Mouse (Mus musculus): ENCODE results near the gene Psg19.

DNA sequence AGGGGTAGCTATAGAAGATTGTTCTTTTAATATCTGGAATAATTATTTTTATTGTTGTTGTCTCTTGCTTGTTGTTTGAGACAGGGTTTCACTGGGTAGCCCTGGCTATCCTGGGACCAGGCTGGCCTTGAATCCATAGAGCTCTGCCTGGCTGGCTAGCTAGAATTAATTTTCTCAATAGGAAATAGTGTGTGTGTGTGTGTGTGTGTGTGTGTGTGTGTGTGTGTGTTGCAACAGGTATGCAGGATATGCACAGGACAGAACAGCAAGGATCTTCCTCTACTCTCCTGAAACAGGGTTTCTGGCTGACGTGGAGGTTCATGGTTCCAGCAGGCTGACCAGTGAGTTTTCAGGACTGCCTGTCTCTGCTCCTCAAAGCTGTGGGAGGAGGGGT lies 42.9 kb upstream of the Psg19 start:
- TF ChIP-seq EP300 (IDR thresholded peaks at IDR 0.05; ENCODE audit: insufficient read depth, low read depth, low read length): no peak
- TF ChIP-seq POLR2A (IDR thresholded peaks at IDR 0.05; ENCODE audit: insufficient read depth, low read depth, low read length): no peak
- no peak for TF ChIP-seq CTCF (IDR thresholded peaks at IDR 0.05)
